ENCODE assay signal across 8 mouse cellular contexts in genomic region chr15:103190531-103191462, GRCm38 (mm10). TPM values are rescaled to one million over a fixed set of nuclear protein-coding genes. Genes with fewer than 3 reads are reported as not detected.
DNase-seq lines count a peak whose midpoint lies in the region; ATAC-seq and TF ChIP-seq lines count a peak whose summit lies in the region.
"Had no signal": no experiment of that assay in that cellular context is flagged by ENCODE, and none has a peak within 500 bp of the region (broad histone marks: within the 10 kb centered on the region; RNA-seq: fewer than 3 reads in every experiment).

No protein-coding gene starts in this region.

- peaks cover 7% of the 10 kb centered on the region; the same call in 1 of the 2 replicates for H3K4me1 ChIP-seq in kidney, adult 2 months (ENCODE audit: control insufficient read depth, insufficient read depth, low read length)
- H3K4me1 ChIP-seq in liver, embryonic 14.5 days (replicated peaks; ENCODE audit: control insufficient read depth in 2 of 2, insufficient read depth in 2 of 2, low read length in 1 of 2), result no peaks in the 10 kb centered on the region

- no peaks in the 10 kb centered on the region for H3K9me3 ChIP-seq in liver, embryonic 14.5 days (ENCODE audit: control insufficient read depth, low read length)

- TF ChIP-seq POLR2A in kidney, adult 2 months (IDR thresholded peaks at IDR 0.05; ENCODE audit: low read depth, low read length), result no peak

- peak; percentile 52 for DNase-seq in kidney, adult 2 months
- no peak for DNase-seq in kidney, adult 9 months
- peak; percentile 71 to 73 for DNase-seq in B cell, adult 2 months
- DNase-seq in embryo, embryonic 11 days, result peak; percentile 65
- no peak for DNase-seq in liver, embryonic 14.5 days (ENCODE audit: low read depth in 3 of 3, low spot score in 3 of 3)
- DNase-seq in thymus, postnatal 14 days, result peak; percentile 45

- no peaks in the 10 kb centered on the region; the same call in 1 of the 2 replicates for H3K36me3 ChIP-seq in kidney, adult 2 months (ENCODE audit: control insufficient read depth, insufficient read depth, low read length)
- H3K36me3 ChIP-seq in liver, embryonic 14.5 days (replicated peaks; ENCODE audit: control insufficient read depth, insufficient read depth, low read depth), result peaks cover 32% of the 10 kb centered on the region

- no peak overlapping the region for H3K4me3 ChIP-seq in kidney, adult 2 months (ENCODE audit: insufficient read depth, low read depth, low read length)
- no peak overlapping the region for H3K4me3 ChIP-seq in liver, embryonic 14.5 days (ENCODE audit: insufficient read depth in 1 of 2, low read depth in 2 of 2, low read length in 2 of 2)
- H3K4me3 ChIP-seq: erythroblast, embryonic 14.5 days had no signal

- H3K4me2 ChIP-seq in liver, embryonic 14.5 days (ENCODE audit: low read depth), result no peak overlapping the region

- TF ChIP-seq CTCF in kidney, adult 2 months (conservative IDR thresholded peaks at IDR 0.05; ENCODE audit: insufficient read depth, insufficient read length, low read depth, low read length), result peak; percentile 73
- peak; percentile 75 for TF ChIP-seq CTCF in liver, embryonic 14.5 days (IDR thresholded peaks at IDR 0.05; ENCODE audit: low read depth)

- 40% methylated on average over 10 of the region's 10 CpGs for WGBS in kidney, adult 2 months
- WGBS in liver, embryonic 14.5 days (ENCODE audit: insufficient replicate concordance), result 62% methylated on average over 10 of the region's 10 CpGs

- H3K27ac ChIP-seq in kidney, adult 2 months (ENCODE audit: insufficient read depth, low read depth, low read length), result no peak overlapping the region
- H3K27ac ChIP-seq in liver, embryonic 14.5 days, result no peak overlapping the region

- TF ChIP-seq EP300 in liver, embryonic 14.5 days (IDR thresholded peaks at IDR 0.05; ENCODE audit: low read depth), result no peak

- ATAC-seq in CD4-positive, CD25-positive, alpha-beta regulatory T cell, adult 4 months, result peak; percentile 62
- no peak for ATAC-seq in liver, embryonic 14.5 days (ENCODE audit: insufficient read depth)

- H3K9ac ChIP-seq in liver, embryonic 14.5 days (replicated peaks), result no peak overlapping the region

- H3K27me3 ChIP-seq in kidney, adult 2 months (replicated peaks; ENCODE audit: control insufficient read depth, insufficient read depth, low read length), result no peaks in the 10 kb centered on the region
- H3K27me3 ChIP-seq in liver, embryonic 14.5 days (ENCODE audit: control insufficient read depth, insufficient read depth, low read length), result no peaks in the 10 kb centered on the region

RNA-seq across cellular contexts. Expression of gene Smug1, which starts 23.9 kb away (rescaled TPM):
- polyA plus RNA-seq in kidney, adult 2 months (2012; rRNA removed), result 15.5 and 19.4 TPM in 2 replicates
- polyA plus RNA-seq in CD4-positive, CD25-positive, alpha-beta regulatory T cell, adult 4 months (2017; shearing (Covaris generic)), result 1 to 10 TPM; 6.0 to 8.1 TPM
- polyA plus RNA-seq in liver, embryonic 14.5 days (2012; rRNA removed), result 3.6 and 4.4 TPM in 2 replicates
- 3.8 and 4.7 TPM in 2 replicates for polyA plus RNA-seq in liver, embryonic 14.5 days (2014; fragmentation: Nextera tagmentation; extraction: Ambion mirVana)

RNA-seq across cellular contexts. Expression of gene Cbx5, which starts 48.8 kb away (rescaled TPM):
- 18.8 and 26.9 TPM in 2 replicates for polyA plus RNA-seq in kidney, adult 2 months (2012; rRNA removed)
- 10 to 100 TPM; 20.0 to 24.9 TPM for polyA plus RNA-seq in CD4-positive, CD25-positive, alpha-beta regulatory T cell, adult 4 months (2017; shearing (Covaris generic))
- polyA plus RNA-seq in liver, embryonic 14.5 days (2012; rRNA removed), result 27.8 and 32.4 TPM in 2 replicates
- polyA plus RNA-seq in liver, embryonic 14.5 days (2014; fragmentation: Nextera tagmentation; extraction: Ambion mirVana), result 54.4 and 57.1 TPM in 2 replicates

RNA-seq across cellular contexts. Expression of gene Hnrnpa1, which starts 49.4 kb away (rescaled TPM):
- 50.0 and 69.3 TPM in 2 replicates for polyA plus RNA-seq in kidney, adult 2 months (2012; rRNA removed)
- 100 to 1,000 TPM; 322 to 361 TPM for polyA plus RNA-seq in CD4-positive, CD25-positive, alpha-beta regulatory T cell, adult 4 months (2017; shearing (Covaris generic))
- 329 and 510 TPM in 2 replicates for polyA plus RNA-seq in liver, embryonic 14.5 days (2012; rRNA removed)
- 240 and 270 TPM in 2 replicates for polyA plus RNA-seq in liver, embryonic 14.5 days (2014; fragmentation: Nextera tagmentation; extraction: Ambion mirVana)

Comparison
In these comparisons a context has a peak if more than half of its experiments do, and no peak if none do; other contexts are left out.
1. DNase-seq: peak in kidney, adult 2 months (single experiment), B cell, adult 2 months (2 of 2), embryo, embryonic 11 days (single experiment) and thymus, postnatal 14 days (single experiment); none in kidney, adult 9 months (single experiment) and liver, embryonic 14.5 days (0 of 3).